Mouse (Mus musculus) forebrain, embryonic 12.5 days (tissue): ENCODE results near the gene Gm4302. TPM values are rescaled to one million over a fixed set of nuclear protein-coding genes. Genes with fewer than 3 reads are reported as not detected.
"Not testable (repeated sequence)": the region's sequence is repeated elsewhere in the genome, so short reads cannot be mapped to it uniquely, and the experiment has no call there.

ENCODE experiments used
- ATAC-seq: fragments of 200-750 bp; cut with Nextera tagmentation; 2 replicates; pipeline ENCODE4 v1.8.0; 2017; ENCODE audit warnings: moderate TSS enrichment; ENCODE audit not compliant: low FRiP score
- H3K27ac ChIP-seq: fragments of 300-500 bp; sonication (generic); 2 replicates; pipeline ENCODE4 v1.5.1; 2016; ENCODE audit warnings: mild to moderate bottlenecking
- H3K27me3 ChIP-seq: fragments of 300-500 bp; sonication (generic); 2 replicates; pipeline ENCODE4 v1.6.1; 2016; ENCODE audit warnings: mild to moderate bottlenecking
- H3K36me3 ChIP-seq: fragments of 300-500 bp; sonication (generic); replicated peaks from 2 replicates; pipeline ENCODE4 v1.6.1; 2016; ENCODE audit warnings: mild to moderate bottlenecking
- H3K4me1 ChIP-seq: fragments of 300-500 bp; sonication (generic); 2 replicates; pipeline ENCODE4 v1.6.1; 2016
- H3K4me2 ChIP-seq: fragments of 300-500 bp; sonication (generic); 2 replicates; pipeline ENCODE4 v1.6.1; 2016; ENCODE audit warnings: mild to moderate bottlenecking, moderate library complexity
- H3K4me3 ChIP-seq: fragments of 300-500 bp; sonication (generic); replicated peaks from 2 replicates; pipeline ENCODE4 v1.5.1; 2016; ENCODE audit warnings: mild to moderate bottlenecking
- H3K9ac ChIP-seq: fragments of 300-500 bp; sonication (generic); 2 replicates; pipeline ENCODE4 v1.6.1; 2016; ENCODE audit warnings: mild to moderate bottlenecking
- H3K9me3 ChIP-seq: fragments of 300-500 bp; sonication (generic); 2 replicates; pipeline ENCODE4 v1.6.1; 2016
- WGBS: fragments of 180-500 bp; shearing (Covaris S2); methylation state at CpG from one replicate; pipeline ENCODE4 v1.1.7; 2016; 5-methylcytosine and 5-hydroxymethylcytosine counted together
- polyA plus RNA-seq: library from polyadenylated mRNA; unstranded; fragments of >200 nt; fragmentation: Nextera tagmentation; extraction: Ambion mirVana; gene quantifications from 2 replicates; pipeline ENCODE4 v1.2.1, GENCODE M21; 2016

The Gm4302 gene
- polyA plus RNA-seq: not detected in 2 replicates

GRCm38 (mm10) chr10:100340536-100340935 lies at the start of gene Gm4302:
Gm4302 (plus strand) TSS chr10:100340836.
- not testable (repeated sequence) for H3K4me1 ChIP-seq, H3K27me3 ChIP-seq, H3K4me2 ChIP-seq, H3K9me3 ChIP-seq, H3K9ac ChIP-seq, H3K4me3 ChIP-seq, H3K36me3 ChIP-seq, ATAC-seq, H3K27ac ChIP-seq
- no CpG with 5 or more reads among the region's 3 CpGs for WGBS

- no peaks in the 10 kb centered on the region for H3K27me3 ChIP-seq
- no peak overlapping the region for H3K4me2 ChIP-seq
- no peaks in the 10 kb centered on the region for H3K9me3 ChIP-seq
- 87% methylated on average over 2 of the region's 2 CpGs for WGBS
- no peak overlapping the region for H3K27ac ChIP-seq
- no peaks in the 10 kb centered on the region for H3K36me3 ChIP-seq
- no peak overlapping the region for H3K9ac ChIP-seq
- ATAC-seq: no peak
- no peak overlapping the region for H3K4me3 ChIP-seq
- H3K4me1 ChIP-seq: no peaks in the 10 kb centered on the region
Observed at GRCm38 (mm10) chr10:100296105-100296504, 44.5 kb upstream of the Gm4302 start.

- not testable (repeated sequence) for H3K9ac ChIP-seq, H3K36me3 ChIP-seq, ATAC-seq, H3K4me2 ChIP-seq, H3K27ac ChIP-seq, H3K4me1 ChIP-seq, H3K27me3 ChIP-seq, H3K4me3 ChIP-seq, H3K9me3 ChIP-seq
Observed at GRCm38 (mm10) chr10:100300106-100300505, 40.5 kb upstream of the Gm4302 start.

GRCm38 (mm10) chr10:100335376-100335775 lies 5.3 kb upstream of the Gm4302 start, which contains the start of gene Gm4301:
Gm4301 (plus strand) TSS chr10:100335676.
- not testable (repeated sequence) for H3K4me2 ChIP-seq, H3K4me1 ChIP-seq, H3K27me3 ChIP-seq, H3K4me3 ChIP-seq, H3K9ac ChIP-seq, H3K27ac ChIP-seq, H3K9me3 ChIP-seq, H3K36me3 ChIP-seq, ATAC-seq
- no CpG with 5 or more reads among the region's 2 CpGs for WGBS

GRCm38 (mm10) chr10:100345672-100346071 lies 5.0 kb downstream of the Gm4302 start, which contains the start of gene Gm4303:
Gm4303 (plus strand) TSS chr10:100345972.
- WGBS: no CpG with 5 or more reads among the region's 3 CpGs
- H3K9me3 ChIP-seq, ATAC-seq: not testable (repeated sequence)

GRCm38 (mm10) chr10:100350793-100351192 lies 10.2 kb downstream of the Gm4302 start, which contains the start of gene Gm4305:
Gm4305 (plus strand) TSS chr10:100351093.
- ATAC-seq, H3K4me2 ChIP-seq, H3K9ac ChIP-seq, H3K27ac ChIP-seq, H3K36me3 ChIP-seq, H3K27me3 ChIP-seq, H3K4me1 ChIP-seq, H3K9me3 ChIP-seq, H3K4me3 ChIP-seq: not testable (repeated sequence)
- no CpG with 5 or more reads among the region's 3 CpGs for WGBS

More at GRCm38 (mm10) chr10:100345672-100346071, 5.0 kb downstream of the Gm4302 start, which contains the start of gene Gm4303:
- H3K4me2 ChIP-seq, H3K4me1 ChIP-seq, H3K27ac ChIP-seq, H3K36me3 ChIP-seq, H3K4me3 ChIP-seq, H3K27me3 ChIP-seq, H3K9ac ChIP-seq: not testable (repeated sequence)

GRCm38 (mm10) chr10:100356841-100357240 lies 16.2 kb downstream of the Gm4302 start:
- H3K9me3 ChIP-seq, H3K4me1 ChIP-seq, ATAC-seq, H3K36me3 ChIP-seq, H3K27ac ChIP-seq, H3K4me3 ChIP-seq, H3K9ac ChIP-seq, H3K4me2 ChIP-seq, H3K27me3 ChIP-seq: not testable (repeated sequence)
- 78% methylated on average over 2 of the region's 2 CpGs for WGBS

GRCm38 (mm10) chr10:100361038-100361437 lies 20.4 kb downstream of the Gm4302 start, which contains the start of gene Gm4307:
Gm4307 (plus strand) TSS chr10:100361338.
- H3K27me3 ChIP-seq, H3K4me1 ChIP-seq, H3K4me2 ChIP-seq, H3K4me3 ChIP-seq, H3K27ac ChIP-seq, H3K9me3 ChIP-seq, H3K36me3 ChIP-seq, ATAC-seq, H3K9ac ChIP-seq: not testable (repeated sequence)
- WGBS: no CpG with 5 or more reads among the region's 3 CpGs

- not testable (repeated sequence) for H3K27me3 ChIP-seq, H3K4me1 ChIP-seq, H3K9ac ChIP-seq, H3K4me3 ChIP-seq, H3K36me3 ChIP-seq, ATAC-seq, H3K27ac ChIP-seq, H3K4me2 ChIP-seq, H3K9me3 ChIP-seq
- no CpG with 5 or more reads among the region's 2 CpGs for WGBS
Observed at GRCm38 (mm10) chr10:100382460-100382859, 41.8 kb downstream of the Gm4302 start, which contains the start of gene Gm4312. Gm4312 (minus strand) TSS chr10:100382560.

Other genes with a start within 250 kb of the Gm4302 start
- not detected in 2 replicates for gene Gm4301, start 5.2 kb upstream of the Gm4302 start, polyA plus RNA-seq
- not detected in 2 replicates for gene Gm4303, start 5.1 kb downstream of the Gm4302 start, polyA plus RNA-seq
- gene Gm4305, start 10.3 kb downstream of the Gm4302 start, polyA plus RNA-seq: not detected in 2 replicates
- not detected in 2 replicates for gene Gm4307, start 20.5 kb downstream of the Gm4302 start, polyA plus RNA-seq
- gene Gm4312, start 41.7 kb downstream of the Gm4302 start, polyA plus RNA-seq: not detected in 2 replicates
- 20.0 and 20.5 TPM in 2 replicates for gene Tmtc3, start 146.5 kb downstream of the Gm4302 start, polyA plus RNA-seq
- 8.5 and 9.3 TPM in 2 replicates for gene Cep290, start 146.7 kb downstream of the Gm4302 start, polyA plus RNA-seq
- 11.4 and 11.9 TPM in 2 replicates for gene 4930430F08Rik, start 249.6 kb downstream of the Gm4302 start, polyA plus RNA-seq
- not detected in 2 replicates for gene 1700017N19Rik, start 249.6 kb downstream of the Gm4302 start, polyA plus RNA-seq